Mouse (Mus musculus): ENCODE measurements at regions not wholly inside any gene's neighbourhood (a gene's known extent, or its start where the extent isn't known, plus 50 kb on each side); places are given as distances from the start of the nearest gene placed in this dataset.

DNA sequence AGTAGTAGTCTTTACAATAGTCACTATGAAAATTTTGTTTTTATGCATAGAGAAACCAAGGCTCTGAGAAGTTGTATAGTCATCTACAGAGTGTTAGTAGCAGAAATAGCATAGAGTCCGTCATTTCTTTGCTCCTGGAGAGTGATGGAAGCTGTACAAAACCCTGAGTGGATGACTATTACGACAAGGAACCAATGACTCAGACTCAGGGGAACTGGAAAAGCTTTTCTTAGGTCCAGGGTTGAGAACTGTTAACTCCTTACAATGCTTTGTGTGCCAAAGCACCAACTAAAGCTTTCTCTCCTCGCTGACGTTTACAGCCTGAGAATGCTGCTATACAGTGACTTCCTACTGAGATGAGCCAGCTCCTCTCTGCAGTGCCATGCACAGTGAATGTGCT lies 773.1 kb downstream of the Gsdmc2 start:
- Histone ChIP-seq H3K9me3 (replicated peaks) (no peaks in the 10 kb centered on the region), H3K36me3 (no peaks in the 10 kb centered on the region), H3K9ac (no peak overlapping the region), H3K4me3 (no peak overlapping the region), H3K4me2 (replicated peaks) (no peak overlapping the region), H3K4me1 (no peaks in the 10 kb centered on the region), H3K27ac (no peak overlapping the region), H3K27me3 (no peaks in the 10 kb centered on the region)
- ATAC-seq (ENCODE audit: low FRiP score), result no peak
- WGBS, result 73% methylated on average over 4 of the region's 4 CpGs

DNA sequence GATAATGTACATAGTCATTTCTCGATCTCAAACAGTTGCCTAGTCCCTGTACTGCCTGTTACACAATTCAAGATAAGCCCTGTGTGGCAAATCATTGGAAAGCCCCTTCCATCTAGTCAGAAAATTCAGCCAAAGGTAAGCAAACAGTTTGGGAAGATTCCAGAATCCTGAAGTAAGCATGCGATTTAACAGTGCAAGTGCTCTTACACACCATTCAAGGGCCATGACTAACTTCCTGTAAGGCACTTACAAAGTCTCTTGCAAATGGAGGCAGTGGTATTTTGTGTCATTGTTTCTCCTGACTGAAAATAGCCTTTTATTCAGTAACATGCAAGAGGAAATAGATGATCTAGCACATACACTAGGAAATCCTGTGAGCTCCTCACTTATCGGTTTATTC lies 777.9 kb downstream of the Gsdmc2 start:
- Histone ChIP-seq H3K4me2 (replicated peaks) (no peak overlapping the region), H3K9me3 (replicated peaks) (no peaks in the 10 kb centered on the region), H3K36me3 (no peaks in the 10 kb centered on the region), H3K4me3 (no peak overlapping the region), H3K9ac (no peak overlapping the region), H3K27ac (no peak overlapping the region), H3K27me3 (no peaks in the 10 kb centered on the region), H3K4me1 (no peaks in the 10 kb centered on the region)
- 92% methylated on average over 3 of the region's 3 CpGs for WGBS
- ATAC-seq (ENCODE audit: low FRiP score), result no peak

DNA sequence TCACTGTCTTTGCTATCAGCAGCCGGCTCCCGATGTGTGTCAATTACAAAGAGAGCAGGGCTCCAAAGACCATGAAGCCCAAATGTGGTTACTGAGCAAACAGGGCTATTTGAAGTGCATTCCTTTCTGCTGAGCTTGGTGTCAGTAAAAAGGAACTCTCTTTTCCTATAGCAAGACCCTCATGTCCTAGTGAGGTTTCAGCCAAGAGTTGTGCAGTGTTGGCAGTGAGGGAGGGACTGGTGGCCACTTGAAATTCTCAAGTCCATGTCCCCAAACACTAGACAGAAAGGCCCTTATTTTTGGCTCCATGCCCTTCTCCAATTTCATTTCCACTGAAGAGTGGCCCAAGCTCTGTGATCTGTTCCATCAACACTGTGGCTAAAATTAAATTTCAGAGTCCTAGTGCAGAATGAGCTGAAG lies 778.9 kb downstream of the Gsdmc2 start:
- H3K36me3 ChIP-seq, result no peaks in the 10 kb centered on the region
- no peak overlapping the region for H3K9ac ChIP-seq
- H3K4me1 ChIP-seq, result no peaks in the 10 kb centered on the region
- H3K27ac ChIP-seq, result no peak overlapping the region
- no peak overlapping the region for H3K4me2 ChIP-seq (replicated peaks)
- 83% methylated on average over 2 of the region's 2 CpGs for WGBS
- H3K9me3 ChIP-seq (replicated peaks), result no peaks in the 10 kb centered on the region
- H3K27me3 ChIP-seq, result no peaks in the 10 kb centered on the region
- no peak for ATAC-seq (ENCODE audit: low FRiP score)
- no peak overlapping the region for H3K4me3 ChIP-seq

DNA sequence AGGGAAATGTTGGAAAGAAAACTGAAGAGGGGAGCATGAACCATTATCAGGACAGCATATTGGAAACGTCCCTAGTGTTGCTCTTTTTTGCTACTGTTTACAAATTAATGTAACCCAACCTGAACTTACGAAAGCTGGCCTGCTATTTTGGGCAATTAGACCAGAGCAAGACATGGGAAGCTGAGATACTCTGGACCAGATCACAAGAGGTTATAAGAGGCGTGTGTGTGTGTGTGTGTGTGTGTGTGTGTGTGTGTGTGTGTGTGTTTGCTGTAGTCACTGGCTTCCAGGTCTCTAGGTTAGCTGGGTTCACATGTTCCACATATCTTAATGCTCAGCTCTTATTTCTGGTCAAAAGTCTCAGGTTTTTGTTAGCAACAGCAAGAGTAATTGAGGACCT lies 783.1 kb downstream of the Gsdmc2 start:
- WGBS, result 79% methylated on average over 3 of the region's 3 CpGs
- Histone ChIP-seq H3K36me3 (no peaks in the 10 kb centered on the region), H3K27me3 (no peaks in the 10 kb centered on the region), H3K4me3 (no peak overlapping the region), H3K9me3 (replicated peaks) (no peaks in the 10 kb centered on the region), H3K27ac (no peak overlapping the region), H3K4me1 (no peaks in the 10 kb centered on the region), H3K4me2 (replicated peaks) (no peak overlapping the region), H3K9ac (no peak overlapping the region)
- ATAC-seq (ENCODE audit: low FRiP score), result no peak

DNA sequence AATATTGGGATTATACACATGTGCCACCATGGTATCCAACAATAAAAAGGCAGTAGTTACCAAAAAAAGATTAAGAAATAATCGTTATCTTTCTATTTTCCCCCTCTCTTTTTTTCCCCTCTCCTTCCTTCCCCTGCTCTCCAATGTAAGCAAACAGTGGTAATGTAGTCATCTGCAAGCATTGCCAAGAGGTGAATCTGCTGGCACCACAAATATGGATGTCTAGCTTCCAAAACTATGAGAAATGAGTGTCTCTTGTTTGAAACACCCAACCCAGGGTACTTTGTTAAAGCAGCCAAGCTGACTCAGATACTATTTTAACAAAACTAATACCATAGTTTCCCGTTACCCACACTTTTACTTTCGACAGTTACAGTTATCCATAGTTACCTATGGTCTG lies 784.2 kb downstream of the Gsdmc2 start:
- no peaks in the 10 kb centered on the region for H3K27me3 ChIP-seq
- no peak overlapping the region for H3K9ac ChIP-seq
- ATAC-seq (ENCODE audit: low FRiP score), result no peak
- H3K4me1 ChIP-seq, result no peaks in the 10 kb centered on the region
- no peaks in the 10 kb centered on the region for H3K36me3 ChIP-seq
- no peak overlapping the region for H3K4me3 ChIP-seq
- 90% methylated on average over 3 of the region's 3 CpGs for WGBS
- no peak overlapping the region for H3K4me2 ChIP-seq (replicated peaks)
- H3K9me3 ChIP-seq (replicated peaks), result no peaks in the 10 kb centered on the region
- H3K27ac ChIP-seq, result no peak overlapping the region

DNA sequence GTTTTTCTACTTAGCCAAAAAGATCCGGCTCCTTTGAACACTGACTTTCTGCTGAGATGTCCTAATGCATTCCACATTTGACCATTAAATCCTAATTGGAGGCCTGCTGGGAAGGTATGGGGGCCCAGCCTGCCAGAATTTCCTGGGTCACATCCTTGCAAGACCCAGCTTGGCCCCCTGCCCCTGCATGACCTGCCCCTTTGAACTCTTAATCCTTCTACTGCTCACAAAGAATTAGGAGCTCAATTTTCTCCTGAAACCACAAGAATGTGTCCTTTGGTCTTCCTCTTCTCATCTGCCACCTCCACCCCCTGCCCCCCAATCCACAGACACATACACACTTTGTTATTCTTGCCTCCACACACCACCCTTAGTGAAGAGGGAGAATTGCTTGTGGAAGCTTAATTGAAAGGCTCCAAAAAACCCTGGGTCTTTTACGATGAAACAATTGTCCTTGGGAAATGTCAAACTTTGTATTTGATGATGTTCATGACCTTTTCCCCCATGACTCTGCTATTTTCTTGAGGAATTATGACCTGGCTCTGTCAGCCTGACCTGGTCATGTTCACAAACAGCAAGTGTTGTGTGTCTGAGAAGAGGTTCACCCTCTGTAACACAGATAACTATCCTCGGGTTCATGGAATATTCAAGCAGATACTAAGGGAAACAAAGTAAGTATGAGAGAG lies 792.3 kb downstream of the Gsdmc2 start:
- no peaks in the 10 kb centered on the region for H3K4me1 ChIP-seq
- H3K27ac ChIP-seq, result no peak overlapping the region
- H3K27me3 ChIP-seq, result no peaks in the 10 kb centered on the region
- no peak overlapping the region for H3K9ac ChIP-seq
- H3K9me3 ChIP-seq (replicated peaks), result no peaks in the 10 kb centered on the region
- no peak overlapping the region for H3K4me2 ChIP-seq (replicated peaks)
- ATAC-seq (ENCODE audit: low FRiP score), result no peak
- no peaks in the 10 kb centered on the region for H3K36me3 ChIP-seq
- WGBS, result 4% methylated on average over 3 of the region's 3 CpGs
- H3K4me3 ChIP-seq, result no peak overlapping the region

DNA sequence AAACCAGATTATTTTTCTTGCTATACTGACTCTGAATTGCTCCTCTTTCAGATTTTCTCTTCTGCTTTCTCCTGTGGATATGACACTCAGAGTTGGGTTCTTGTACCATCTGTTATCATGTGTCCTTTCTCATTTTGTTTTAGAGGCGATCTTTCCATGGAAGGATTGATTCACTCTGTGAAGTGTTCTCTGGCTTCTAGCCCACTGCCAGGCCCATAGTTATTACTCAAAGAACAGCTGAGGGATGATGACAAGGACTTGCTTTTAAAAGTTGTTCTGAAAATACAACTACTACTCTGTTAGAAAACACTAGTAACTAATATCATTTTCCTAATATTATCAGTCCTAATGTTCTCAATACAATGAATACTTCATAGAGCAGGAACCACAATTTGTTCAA lies 794.9 kb downstream of the Gsdmc2 start:
- no peaks in the 10 kb centered on the region for H3K4me1 ChIP-seq
- WGBS, result 97% methylated on average over 1 of the region's 1 CpGs
- H3K9ac ChIP-seq, result no peak overlapping the region
- no peak for ATAC-seq (ENCODE audit: low FRiP score)
- H3K36me3 ChIP-seq, result no peaks in the 10 kb centered on the region
- H3K9me3 ChIP-seq (replicated peaks), result no peaks in the 10 kb centered on the region
- H3K4me3 ChIP-seq, result no peak overlapping the region
- H3K27ac ChIP-seq, result no peak overlapping the region
- no peak overlapping the region for H3K4me2 ChIP-seq (replicated peaks)
- H3K27me3 ChIP-seq, result no peaks in the 10 kb centered on the region

DNA sequence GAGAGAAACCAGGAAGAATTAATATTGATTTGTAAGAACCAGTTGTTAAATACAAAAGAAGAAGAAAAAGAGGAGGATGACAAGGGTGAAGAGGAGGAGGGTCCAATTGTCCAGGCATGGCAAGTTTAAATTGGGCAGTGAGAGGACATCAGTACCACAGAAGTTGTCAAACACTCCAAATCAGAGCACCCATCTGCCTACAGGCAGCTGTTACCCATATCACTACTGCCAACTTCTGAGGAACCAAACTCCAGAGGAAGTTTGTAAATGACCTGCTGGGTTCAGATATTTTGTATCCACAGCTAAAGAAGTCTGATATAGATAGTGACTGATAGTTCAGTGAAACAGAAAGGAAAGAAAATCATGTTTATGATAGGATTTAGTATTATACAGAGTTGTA lies 802.6 kb downstream of the Gsdmc2 start:
- Histone ChIP-seq H3K4me3 (no peak overlapping the region), H3K4me1 (no peaks in the 10 kb centered on the region), H3K9me3 (replicated peaks) (no peaks in the 10 kb centered on the region), H3K9ac (no peak overlapping the region), H3K27me3 (no peaks in the 10 kb centered on the region), H3K36me3 (no peaks in the 10 kb centered on the region), H3K27ac (no peak overlapping the region), H3K4me2 (replicated peaks) (no peak overlapping the region)
- no peak for ATAC-seq (ENCODE audit: low FRiP score)

DNA sequence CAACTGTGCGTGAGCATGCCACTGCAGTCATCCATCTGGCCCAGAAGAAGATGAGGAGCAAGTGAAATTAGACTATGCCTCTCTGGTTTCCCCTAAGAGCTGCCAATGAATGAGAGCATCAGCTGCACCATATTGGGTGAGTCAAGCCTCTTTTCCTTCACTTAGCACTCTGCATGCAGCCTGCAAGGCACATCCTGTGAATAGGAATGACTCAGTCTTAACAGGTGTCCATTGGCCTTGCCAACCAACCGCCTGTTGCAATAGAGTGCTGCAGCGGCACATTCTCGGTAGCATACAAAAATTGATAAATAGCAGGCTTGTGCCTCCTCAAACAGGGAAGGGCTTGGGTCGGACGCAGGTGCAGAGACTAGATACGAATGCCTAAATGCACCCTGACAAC lies 808.7 kb downstream of the Gsdmc2 start:
- no peaks in the 10 kb centered on the region for H3K4me1 ChIP-seq
- no peaks in the 10 kb centered on the region for H3K36me3 ChIP-seq
- WGBS, result 87% methylated on average over 7 of the region's 7 CpGs
- ATAC-seq (ENCODE audit: low FRiP score), result no peak
- H3K4me3 ChIP-seq, result no peak overlapping the region
- no peak overlapping the region for H3K27ac ChIP-seq
- no peaks in the 10 kb centered on the region for H3K9me3 ChIP-seq (replicated peaks)
- no peaks in the 10 kb centered on the region for H3K27me3 ChIP-seq
- H3K4me2 ChIP-seq (replicated peaks), result no peak overlapping the region
- H3K9ac ChIP-seq, result no peak overlapping the region

DNA sequence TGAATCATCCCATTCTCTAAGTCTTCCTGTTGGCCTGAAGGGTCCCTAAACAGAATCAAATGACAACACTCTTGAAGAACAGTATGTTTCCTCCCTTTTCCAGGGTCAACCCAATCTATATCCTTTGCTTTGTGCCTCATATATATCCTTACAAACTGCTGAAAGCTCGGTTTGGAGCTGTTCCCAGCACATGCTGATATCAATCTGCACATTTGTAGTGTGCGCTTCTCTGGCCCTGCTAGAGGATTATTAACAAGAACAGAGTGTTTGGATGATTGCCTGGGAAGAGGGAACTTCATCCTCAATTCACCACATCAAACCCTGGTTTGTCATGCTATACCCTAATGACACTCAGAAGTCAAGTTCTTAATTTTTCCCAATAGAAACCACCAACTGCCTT lies 824.2 kb downstream of the Gsdmc2 start:
- Histone ChIP-seq H3K36me3 (no peaks in the 10 kb centered on the region), H3K27ac (no peak overlapping the region), H3K27me3 (no peaks in the 10 kb centered on the region), H3K4me2 (replicated peaks) (no peak overlapping the region), H3K4me1 (no peaks in the 10 kb centered on the region), H3K9me3 (replicated peaks) (no peaks in the 10 kb centered on the region), H3K4me3 (no peak overlapping the region), H3K9ac (no peak overlapping the region)
- ATAC-seq (ENCODE audit: low FRiP score), result no peak
- 83% methylated on average over 2 of the region's 2 CpGs for WGBS

DNA sequence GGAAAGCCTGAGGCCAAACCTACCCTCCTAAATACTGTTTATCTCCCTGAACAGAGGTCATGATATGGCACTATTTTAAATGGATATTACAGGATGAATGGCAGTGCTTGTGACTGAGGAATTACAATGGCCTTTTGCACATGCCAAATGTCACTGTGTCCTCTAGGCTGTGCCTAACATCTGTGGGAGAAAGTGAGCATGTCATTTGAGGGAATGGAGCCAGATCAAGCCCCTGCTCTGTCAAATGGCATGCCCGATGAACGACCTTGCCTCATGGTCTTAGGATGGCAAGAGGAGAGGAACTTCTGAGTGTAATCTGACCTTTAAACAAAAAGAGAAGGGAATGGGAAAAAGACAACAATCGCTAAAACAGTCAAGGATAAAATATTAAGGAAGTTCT lies 827.0 kb downstream of the Gsdmc2 start:
- no peak for ATAC-seq (ENCODE audit: low FRiP score)
- no peak overlapping the region for H3K4me3 ChIP-seq
- H3K9ac ChIP-seq, result no peak overlapping the region
- no peaks in the 10 kb centered on the region for H3K4me1 ChIP-seq
- 50% methylated on average over 3 of the region's 3 CpGs for WGBS
- no peak overlapping the region for H3K4me2 ChIP-seq (replicated peaks)
- H3K36me3 ChIP-seq, result no peaks in the 10 kb centered on the region
- no peaks in the 10 kb centered on the region for H3K9me3 ChIP-seq (replicated peaks)
- no peaks in the 10 kb centered on the region for H3K27me3 ChIP-seq
- no peak overlapping the region for H3K27ac ChIP-seq

DNA sequence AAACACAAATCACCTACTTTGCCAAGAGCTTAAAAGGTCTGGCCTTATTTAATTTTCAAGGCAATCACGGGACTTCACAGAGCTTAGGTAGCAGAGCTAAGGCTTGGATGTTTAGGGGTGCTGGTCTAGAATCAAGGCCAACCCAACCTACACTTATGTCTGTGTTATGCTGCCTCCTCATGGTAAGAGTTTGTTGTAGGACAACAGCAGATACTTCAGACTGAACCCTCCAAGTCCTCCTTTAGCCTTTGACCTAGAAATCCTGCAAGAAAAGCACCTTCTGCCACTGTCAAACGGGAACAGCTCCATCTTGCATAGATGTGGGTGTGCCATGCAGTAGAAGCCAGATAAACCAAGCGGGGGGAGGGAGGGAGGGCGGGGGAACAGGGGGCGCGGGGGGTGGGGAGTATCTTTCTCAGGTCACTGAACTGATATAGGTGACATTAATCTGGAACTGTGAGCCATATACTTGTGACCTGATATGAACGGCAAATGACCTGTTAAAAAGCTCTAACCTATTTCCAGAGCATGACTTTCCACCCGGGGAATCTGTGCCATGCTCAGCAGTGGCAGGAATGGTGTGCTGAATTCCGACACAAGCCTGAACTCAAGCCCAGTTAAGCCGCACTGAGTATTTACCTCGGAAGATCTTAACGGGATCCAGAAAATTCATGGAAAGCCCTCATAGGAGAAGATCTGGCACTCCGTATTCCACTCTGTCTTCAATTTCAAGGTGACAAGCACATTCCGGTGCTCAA lies 838.3 kb downstream of the Gsdmc2 start:
- WGBS, result 83% methylated on average over 14 of the region's 14 CpGs
- no peak for ATAC-seq (ENCODE audit: low FRiP score)
- Histone ChIP-seq H3K27me3 (no peaks in the 10 kb centered on the region), H3K9me3 (replicated peaks) (no peaks in the 10 kb centered on the region), H3K4me3 (no peak overlapping the region), H3K9ac (no peak overlapping the region), H3K36me3 (no peaks in the 10 kb centered on the region), H3K27ac (no peak overlapping the region), H3K4me1 (no peaks in the 10 kb centered on the region), H3K4me2 (replicated peaks) (no peak overlapping the region)

DNA sequence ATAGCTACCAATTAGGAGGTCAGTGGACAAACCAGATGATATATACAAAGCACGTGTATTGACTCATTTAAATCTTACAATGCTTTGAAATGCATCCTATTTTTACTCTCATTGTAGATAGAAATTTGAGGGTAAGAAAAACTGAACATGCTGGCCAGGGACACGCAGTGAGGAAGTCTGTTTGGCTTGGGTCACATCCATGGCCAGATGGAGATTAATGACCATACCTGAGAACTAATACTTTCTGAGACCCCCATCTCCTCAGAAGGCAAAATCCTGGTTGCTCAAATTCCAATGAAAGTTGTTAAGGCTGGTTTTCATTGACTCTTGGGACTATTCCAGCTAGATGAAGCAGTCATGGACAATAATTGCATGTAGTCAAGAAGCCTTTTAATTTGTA lies 850.3 kb downstream of the Gsdmc2 start:
- Histone ChIP-seq H3K27me3 (no peaks in the 10 kb centered on the region), H3K9me3 (replicated peaks) (no peaks in the 10 kb centered on the region), H3K36me3 (no peaks in the 10 kb centered on the region), H3K9ac (no peak overlapping the region), H3K4me2 (replicated peaks) (no peak overlapping the region), H3K4me1 (no peaks in the 10 kb centered on the region), H3K27ac (no peak overlapping the region), H3K4me3 (no peak overlapping the region)
- 88% methylated on average over 2 of the region's 2 CpGs for WGBS
- no peak for ATAC-seq (ENCODE audit: low FRiP score)
